Mouse (Mus musculus): Measurements from ENCODE around the gene Aqp9.
"Not testable (repeated sequence)": the region's sequence is repeated elsewhere in the genome, so short reads cannot be mapped to it uniquely, and the experiment has no call there.

Aqp9 gene

DNA sequence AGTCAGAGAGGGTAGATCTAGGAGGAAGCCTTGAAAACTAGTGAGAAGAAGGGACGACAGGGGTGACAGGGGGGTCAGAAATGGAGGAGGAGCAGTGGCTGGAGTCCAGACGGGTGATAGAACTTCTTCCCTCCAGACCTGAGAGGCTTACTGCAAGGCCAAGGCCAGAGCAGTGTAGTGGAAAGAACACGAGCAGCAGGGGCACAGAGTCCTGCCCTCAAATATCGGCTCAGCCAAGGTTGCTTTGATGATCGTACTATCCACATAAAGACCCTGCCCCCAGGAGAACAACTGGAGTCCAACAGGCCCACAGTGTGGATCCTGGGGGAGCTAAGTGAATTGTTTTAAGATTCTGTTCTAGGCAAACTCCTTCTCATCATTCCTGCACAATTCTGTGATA is 33.4 kb downstream of the Aqp9 start:
- no peak for DNase-seq

GRCm38 (mm10) chr9:71133190-71133589 is 35.3 kb downstream of the Aqp9 start:
- DNase-seq, result no peak

GRCm38 (mm10) chr9:71131822-71132221 is 36.7 kb downstream of the Aqp9 start:
- no peak for DNase-seq

- peak; percentile 31 for DNase-seq
Measured at GRCm38 (mm10) chr9:71128911-71129310, 39.6 kb downstream of the Aqp9 start.

DNA sequence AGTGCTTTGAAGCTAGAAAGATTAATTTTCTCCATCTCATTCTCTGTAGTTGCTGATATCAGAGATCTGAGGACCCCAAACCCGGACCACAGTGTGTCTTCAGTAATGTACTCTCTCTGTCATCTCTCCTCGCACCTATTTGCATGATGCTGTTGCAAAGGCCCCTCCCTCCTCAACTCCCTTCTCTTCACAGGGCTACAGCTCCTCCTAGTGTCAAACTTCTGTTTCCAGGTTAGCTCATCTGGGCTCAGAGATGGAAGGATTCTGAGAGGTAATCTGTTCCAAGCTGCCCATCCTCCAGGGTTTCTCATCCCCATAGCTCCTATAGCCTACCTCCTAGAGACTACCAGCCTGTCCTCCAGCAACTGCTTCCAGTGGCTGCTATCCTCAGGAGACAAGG is 42.3 kb downstream of the Aqp9 start:
- no peak for DNase-seq

GRCm38 (mm10) chr9:71123095-71123494 is 45.4 kb downstream of the Aqp9 start:
- not testable (repeated sequence) for DNase-seq

GRCm38 (mm10) chr9:71120924-71121323 is 47.6 kb downstream of the Aqp9 start:
- DNase-seq, result no peak

DNA sequence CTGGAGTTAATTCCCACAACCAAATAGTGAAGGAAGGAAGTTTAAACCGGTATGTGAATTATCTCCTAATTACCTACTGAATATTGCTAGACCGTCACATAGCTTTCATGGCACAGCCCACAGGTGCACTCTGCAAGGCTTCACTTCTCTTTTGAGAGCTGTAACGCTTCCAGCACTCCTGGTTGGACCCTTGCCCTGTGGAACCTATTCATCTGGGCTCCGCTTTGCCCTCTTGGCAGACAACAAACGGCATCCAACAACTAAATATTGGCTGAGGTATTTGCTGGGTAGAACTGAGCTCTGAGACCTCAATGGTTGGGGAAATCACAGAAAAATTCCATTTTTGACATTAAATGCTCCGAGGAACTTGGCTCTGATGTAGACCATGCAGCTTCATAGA is 55.3 kb downstream of the Aqp9 start:
- no peak for DNase-seq

DNA sequence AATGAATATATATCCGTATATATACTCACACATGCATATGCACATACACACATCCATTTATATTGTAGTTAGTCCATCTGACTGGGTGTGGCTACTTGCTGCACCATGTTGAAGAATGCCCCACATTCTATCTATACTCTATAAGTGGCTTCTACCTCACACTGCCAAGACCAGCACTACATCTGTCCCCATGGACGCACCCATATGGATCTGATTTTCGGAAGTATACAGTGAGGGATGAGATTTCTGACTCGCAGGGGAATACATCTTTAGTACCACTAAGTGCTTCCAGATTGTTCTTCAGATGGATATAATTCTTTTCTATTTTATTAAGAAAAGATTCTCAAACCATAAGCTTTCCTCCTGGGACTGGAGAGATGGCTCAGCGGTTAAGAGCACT is 65.0 kb downstream of the Aqp9 start:
- DNase-seq, result no peak

DNA sequence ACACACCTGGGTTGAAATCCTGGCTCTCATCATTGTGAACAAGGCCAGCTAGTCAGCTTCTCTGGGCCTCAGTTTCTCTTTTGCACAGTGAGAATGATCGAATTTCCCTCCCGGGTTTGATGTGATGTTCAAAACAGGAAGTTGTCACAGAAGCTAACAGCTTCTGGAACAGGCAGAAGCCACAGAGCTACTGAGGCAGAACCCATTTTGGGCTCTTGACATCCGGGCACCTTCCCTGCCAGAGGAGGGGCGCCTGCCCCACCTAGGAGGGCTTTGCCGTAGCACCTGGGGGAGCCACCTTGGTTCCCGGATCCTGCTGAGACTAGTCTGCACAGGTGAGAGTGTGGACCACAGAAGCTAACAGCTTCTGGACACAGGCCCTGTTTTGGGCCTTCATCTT is 74.4 kb downstream of the Aqp9 start:
- no peak for DNase-seq

- no peak for DNase-seq
Measured at GRCm38 (mm10) chr9:71092038-71092437, 76.4 kb downstream of the Aqp9 start.

GRCm38 (mm10) chr9:71079201-71079600 is 89.3 kb downstream of the Aqp9 start:
- no peak for DNase-seq

DNA sequence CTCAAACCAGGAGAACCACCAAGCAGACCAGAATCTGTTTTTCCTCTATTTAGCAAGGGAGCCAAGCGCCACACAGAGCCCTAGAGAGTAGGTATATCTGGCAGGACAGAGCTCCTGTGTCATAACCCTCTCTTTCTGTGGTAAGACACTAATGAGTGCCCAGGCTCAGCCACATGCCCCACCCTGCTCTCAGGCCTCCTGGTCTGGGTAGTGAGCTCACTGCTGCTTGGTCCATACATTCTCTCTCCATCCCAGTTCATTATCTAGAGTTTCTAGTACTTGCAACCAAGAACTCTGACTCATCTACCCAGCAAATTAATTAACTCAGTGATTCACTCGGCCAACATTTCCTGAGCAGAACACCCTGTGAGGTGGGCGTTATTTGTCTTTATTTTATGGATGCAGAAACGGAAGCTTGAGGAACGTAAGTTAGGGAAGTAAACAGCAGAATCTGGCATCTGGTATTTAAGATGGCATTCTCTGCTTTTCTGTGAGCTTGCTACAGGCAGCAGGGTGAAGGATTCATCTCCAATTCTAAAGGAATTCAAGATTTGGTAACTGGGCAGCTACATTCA is 91.1 kb downstream of the Aqp9 start:
- no peak for DNase-seq

GRCm38 (mm10) chr9:71076201-71076648 is 92.3 kb downstream of the Aqp9 start:
- DNase-seq, result no peak

DNA sequence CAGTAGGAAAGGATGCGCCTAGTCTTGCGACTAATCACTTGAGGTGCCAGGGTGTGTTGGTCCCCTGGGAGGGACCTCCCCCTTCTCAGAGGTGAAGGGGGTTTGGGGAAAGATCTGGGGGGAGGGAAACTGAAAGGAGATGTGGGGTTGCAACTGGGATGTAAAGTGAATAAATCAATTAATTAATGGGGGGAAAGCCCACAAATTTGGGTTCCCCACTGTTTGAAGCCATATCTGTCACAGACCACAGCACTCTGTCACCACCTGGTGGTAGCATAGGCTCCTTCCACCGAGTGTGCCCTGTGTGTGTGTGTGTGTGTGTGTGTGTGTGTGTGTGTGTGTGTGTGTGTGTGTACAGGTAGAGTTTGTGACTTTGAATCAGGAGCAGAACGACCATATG is 94.7 kb downstream of the Aqp9 start:
- DNase-seq, result no peak

GRCm38 (mm10) chr9:71073076-71073475 is 95.4 kb downstream of the Aqp9 start:
- no peak for DNase-seq

DNA sequence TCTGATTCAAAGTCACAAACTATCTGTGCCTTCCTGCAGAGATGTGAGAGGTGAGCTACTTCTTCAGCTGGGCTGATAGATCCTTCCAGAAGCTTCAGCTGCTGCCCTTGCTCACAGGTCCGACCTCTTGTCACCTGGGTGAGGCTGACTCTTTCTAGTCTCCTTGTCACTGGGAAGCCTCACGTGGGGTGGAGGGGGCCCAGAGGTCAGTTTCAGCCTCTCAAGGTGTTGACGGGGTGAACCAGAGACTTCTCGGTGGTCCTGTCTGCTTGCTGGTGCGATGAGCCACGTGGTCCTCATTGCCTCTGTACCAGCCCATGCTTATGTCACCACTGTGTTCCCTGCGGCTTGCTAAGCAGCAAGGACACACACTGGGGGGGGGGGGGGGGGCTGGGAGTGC is 96.0 kb downstream of the Aqp9 start:
- DNase-seq, result no peak

GRCm38 (mm10) chr9:71071581-71072330 is 96.7 kb downstream of the Aqp9 start:
- no peak for DNase-seq

DNA sequence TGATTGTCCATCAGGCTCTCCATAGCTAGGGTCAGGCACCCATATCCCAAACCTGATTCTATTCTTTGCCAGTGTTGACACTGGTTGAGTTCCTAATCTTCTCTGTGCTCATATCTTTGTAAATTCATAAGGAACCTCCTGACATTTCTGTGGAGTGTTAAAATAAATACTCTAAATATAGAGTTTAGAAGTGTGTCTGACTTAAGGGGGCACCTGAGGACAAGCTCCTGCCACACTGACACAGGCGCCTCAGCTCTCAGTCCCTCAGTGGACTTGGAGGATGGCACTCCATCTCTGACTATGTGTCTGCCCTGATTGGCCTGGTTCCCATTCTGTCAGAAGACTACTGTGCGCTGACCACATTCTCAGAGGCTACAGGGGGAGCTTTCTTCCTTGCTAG is 97.9 kb downstream of the Aqp9 start:
- DNase-seq, result no peak

DNA sequence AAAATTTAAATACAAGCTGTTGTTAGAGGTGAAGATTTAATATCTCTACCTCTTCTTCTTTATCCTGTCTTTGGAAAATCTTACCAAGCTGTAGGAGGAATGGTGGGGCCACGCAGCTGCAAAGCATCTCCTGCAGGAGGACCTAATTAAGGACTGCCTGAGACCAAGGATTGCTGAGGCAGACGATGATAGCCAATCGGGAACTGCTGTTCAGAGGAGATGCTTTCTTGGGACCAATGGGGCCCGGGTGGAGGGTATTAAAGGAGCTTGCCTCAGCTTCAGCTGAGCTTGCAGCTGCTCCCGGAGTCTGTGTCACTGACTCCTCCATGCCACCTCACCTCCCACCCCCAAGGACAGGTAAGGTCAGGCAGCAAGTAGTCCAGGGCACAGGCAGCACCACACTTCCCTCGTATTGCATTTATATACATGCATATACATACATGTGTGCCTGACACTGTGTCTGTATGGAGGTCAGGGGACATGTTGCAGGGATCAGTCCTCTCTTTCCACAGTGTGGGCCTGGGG is 99.6 kb downstream of the Aqp9 start:
- DNase-seq, result no peak

DNA sequence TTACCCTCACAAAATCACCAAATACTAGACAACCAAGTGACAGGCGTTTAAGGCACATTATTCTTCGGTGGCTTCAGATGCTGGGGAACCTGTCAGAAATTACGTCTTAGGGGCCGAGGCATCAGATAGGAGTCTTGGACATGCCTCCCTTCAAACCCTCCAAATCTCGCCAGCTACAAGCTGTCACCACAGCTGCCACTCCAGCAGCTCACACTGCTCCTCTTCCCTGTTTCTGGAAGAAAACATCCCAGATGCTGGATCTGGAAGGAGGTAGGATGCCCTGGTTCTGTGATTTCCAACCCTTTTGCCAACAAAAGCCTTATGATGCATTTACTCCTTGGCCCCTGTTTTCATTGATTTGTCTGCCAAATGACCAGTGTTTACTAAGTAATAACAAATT is 101.3 kb downstream of the Aqp9 start:
- DNase-seq, result no peak

- no peak for DNase-seq
Measured at GRCm38 (mm10) chr9:71066491-71066890, 102.0 kb downstream of the Aqp9 start.

DNA sequence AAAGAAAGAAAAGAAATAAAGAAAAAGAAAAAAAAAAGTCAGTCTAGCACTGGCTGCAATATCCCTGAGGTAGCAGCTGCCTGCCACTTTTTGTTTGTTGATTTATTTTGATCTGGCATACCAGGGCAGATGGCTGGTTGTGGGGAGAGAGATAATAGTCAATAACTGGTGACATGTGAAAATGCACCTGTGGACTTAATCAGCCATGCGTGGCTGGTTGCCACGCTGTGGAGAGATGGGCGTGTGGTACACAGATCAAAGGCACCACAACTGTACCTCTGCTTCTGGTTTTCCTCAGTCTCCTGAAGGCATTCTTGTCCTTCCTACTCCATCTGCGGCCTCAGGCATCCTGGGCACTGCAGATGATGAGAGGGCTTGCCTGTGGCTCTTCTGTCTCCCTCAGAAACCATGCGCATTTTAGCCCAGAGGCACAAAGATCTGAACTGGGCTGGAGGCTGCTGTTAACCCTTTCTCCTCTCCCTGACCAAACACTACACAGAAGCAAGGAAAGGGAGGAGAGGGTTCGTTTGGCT is 103.1 kb downstream of the Aqp9 start:
- no peak for DNase-seq

GRCm38 (mm10) chr9:71064291-71064840 is 104.1 kb downstream of the Aqp9 start:
- DNase-seq, result no peak
